Mouse (Mus musculus) hindbrain, postnatal 0 days (tissue): Measurements from ENCODE around the gene Nmnat3. TPM values are rescaled to one million over a fixed set of nuclear protein-coding genes. Genes with fewer than 3 reads are reported as not detected.
A peak's percentile ranks its signal among the peaks of the same experiment; 100 is the strongest.

Source experiments
- ATAC-seq: fragments of 200-750 bp; cut with Nextera tagmentation; 2 replicates; pipeline ENCODE4 v1.8.0; 2017; ENCODE audit warnings: mild to moderate bottlenecking, moderate TSS enrichment, moderate library complexity
- DNase-seq: peaks from one replicate; pipeline ENCODE4 v3.0.0-alpha.2; 2015; ENCODE audit warnings: low spot score
- H3K27ac ChIP-seq: fragments of 300-500 bp; sonication (generic); 2 replicates; pipeline ENCODE4 v1.5.1; 2014; ENCODE audit warnings: mild to moderate bottlenecking
- H3K27me3 ChIP-seq: fragments of 300-500 bp; sonication (generic); 2 replicates; pipeline ENCODE4 v1.6.1; 2014; ENCODE audit warnings: low read length, mixed read lengths; ENCODE audit not compliant: insufficient read depth
- H3K36me3 ChIP-seq: fragments of 300-500 bp; sonication (generic); 2 replicates; pipeline ENCODE4 v1.6.1; 2014; ENCODE audit warnings: low read length, mixed read lengths; ENCODE audit not compliant: insufficient read depth
- H3K4me1 ChIP-seq: fragments of 300-500 bp; sonication (generic); 2 replicates; pipeline ENCODE4 v1.6.1; 2014; ENCODE audit warnings: antibody characterized with exemption, low read length, mixed read lengths; ENCODE audit not compliant: insufficient read depth
- H3K4me2 ChIP-seq: fragments of 300-500 bp; sonication (generic); 2 replicates; pipeline ENCODE4 v1.6.1; 2014; ENCODE audit warnings: low read depth, mild to moderate bottlenecking, low read length, moderate library complexity, mixed read lengths
- H3K4me3 ChIP-seq: fragments of 300-500 bp; sonication (generic); 2 replicates; pipeline ENCODE4 v1.5.1; 2014; ENCODE audit warnings: low read length
- H3K9ac ChIP-seq: fragments of 300-500 bp; sonication (generic); replicated peaks from 2 replicates; pipeline ENCODE4 v1.6.1; 2014; ENCODE audit warnings: mild to moderate bottlenecking, low read length, moderate library complexity, mixed read lengths
- H3K9me3 ChIP-seq: fragments of 300-500 bp; sonication (generic); 2 replicates; pipeline ENCODE4 v1.6.1; 2016; ENCODE audit warnings: low read length, mixed read lengths
- CTCF ChIP-seq: IDR thresholded peaks from 2 replicates; pipeline ENCODE4 v1.5.1; 2016; ENCODE audit warnings: antibody characterized with exemption, control low read depth, low read depth
- WGBS: fragments of 180-500 bp; shearing (Covaris S2); extraction: QIAGEN DNeasy Blood & Tissue Kit; methylation state at CpG from one replicate; pipeline ENCODE4 v1.1.7; 2014; 5-methylcytosine and 5-hydroxymethylcytosine counted together
- polyA plus RNA-seq: library from polyadenylated mRNA; unstranded; fragments of >200 nt; fragmentation: Nextera tagmentation; extraction: Ambion mirVana; gene quantifications from 2 replicates; pipeline ENCODE4 v1.2.1, GENCODE M21; 2015
- total RNA-seq: library from RNA; depleted of rRNA; stranded (reverse); fragments of >200 nt; gene quantifications from 2 replicates; pipeline ENCODE4 v1.2.3, GENCODE M21; 2014

Nmnat3 gene
- total and polyA plus RNA-seq, 2 experiments from 2014 or later = 1.3 to 1.5 TPM

DNA sequence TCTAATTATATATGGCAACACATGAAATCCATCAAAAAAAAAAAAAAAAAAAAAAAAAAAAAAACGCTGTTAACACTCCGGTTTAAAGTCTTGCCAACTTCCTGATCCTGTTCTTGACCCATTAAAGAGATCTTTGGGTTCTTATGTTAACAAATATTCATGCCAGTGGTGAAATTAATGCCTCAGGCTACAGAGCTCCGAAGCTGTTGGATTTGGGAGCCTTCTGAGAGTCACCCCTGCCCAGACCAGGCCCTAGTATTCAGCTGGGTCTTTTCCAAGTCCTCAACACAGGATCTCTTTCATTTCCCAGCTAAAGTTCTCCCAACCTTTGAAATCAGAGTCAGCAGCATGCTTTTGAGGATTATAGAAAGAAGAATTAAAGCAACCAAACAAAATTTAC, 143.3 kb downstream of the Nmnat3 start:
- no peak overlapping the region for H3K4me2 ChIP-seq

DNA sequence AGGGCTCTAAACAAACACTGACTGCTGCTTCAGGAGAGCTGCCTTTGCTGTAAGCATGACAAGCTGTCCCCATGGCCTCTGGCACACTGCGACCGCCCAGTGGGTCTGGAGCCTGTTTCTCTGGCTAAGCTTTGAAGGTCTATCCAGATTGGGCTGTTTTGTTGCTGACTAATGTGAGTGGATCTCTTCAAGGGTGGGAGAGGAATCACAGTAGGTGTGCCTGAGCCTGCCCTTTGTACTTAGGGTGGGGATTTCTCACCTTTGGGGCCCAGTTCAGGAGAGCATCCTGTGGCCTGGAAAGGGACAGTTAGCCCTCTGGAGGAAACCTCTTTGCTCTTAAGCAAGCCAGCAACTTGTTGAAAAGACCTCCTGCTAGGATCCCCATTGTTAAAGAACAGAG, 145.8 kb downstream of the Nmnat3 start:
- WGBS = 48% methylated on average over 2 of the region's 2 CpGs
- H3K27me3 ChIP-seq = no peaks in the 10 kb centered on the region
- no peaks in the 10 kb centered on the region for H3K4me1 ChIP-seq
- DNase-seq (no peak), ATAC-seq (no peak)
- H3K9ac ChIP-seq = no peak overlapping the region
- no peak overlapping the region for H3K4me3 ChIP-seq
- no peaks in the 10 kb centered on the region for H3K36me3 ChIP-seq
- H3K9me3 ChIP-seq = no peaks in the 10 kb centered on the region
- no peak overlapping the region for H3K4me2 ChIP-seq
- H3K27ac ChIP-seq = peak overlapping the region; percentile 9; the same call in 1 of the 2 replicates
- no peak for TF ChIP-seq CTCF

More for the DNA sequence above, 143.3 kb downstream of the Nmnat3 start:
- WGBS = 51% methylated on average over 3 of the region's 3 CpGs
- Histone ChIP-seq H3K4me1 (no peaks in the 10 kb centered on the region), H3K27ac (no peak overlapping the region), H3K36me3 (no peaks in the 10 kb centered on the region), H3K9me3 (no peaks in the 10 kb centered on the region), H3K4me3 (no peak overlapping the region), H3K27me3 (0 out of 2 replicates have a peak, but pooled peaks cover 4% of the 10 kb centered on the region), H3K9ac (no peak overlapping the region)
- no peak for ATAC-seq
- no peak for TF ChIP-seq CTCF
- DNase-seq = no peak

GRCm38 (mm10) chr9:98433956-98434588, 146.8 kb downstream of the Nmnat3 start:
- Histone ChIP-seq H3K4me3 (no peak overlapping the region), H3K4me2 (no peak overlapping the region), H3K36me3 (no peaks in the 10 kb centered on the region), H3K9me3 (no peaks in the 10 kb centered on the region), H3K4me1 (no peaks in the 10 kb centered on the region), H3K27ac (no peak overlapping the region), H3K9ac (no peak overlapping the region), H3K27me3 (no peaks in the 10 kb centered on the region)
- ATAC-seq (no peak), DNase-seq (no peak)
- TF ChIP-seq CTCF = no peak
- 16% methylated on average over 4 of the region's 4 CpGs for WGBS

DNA sequence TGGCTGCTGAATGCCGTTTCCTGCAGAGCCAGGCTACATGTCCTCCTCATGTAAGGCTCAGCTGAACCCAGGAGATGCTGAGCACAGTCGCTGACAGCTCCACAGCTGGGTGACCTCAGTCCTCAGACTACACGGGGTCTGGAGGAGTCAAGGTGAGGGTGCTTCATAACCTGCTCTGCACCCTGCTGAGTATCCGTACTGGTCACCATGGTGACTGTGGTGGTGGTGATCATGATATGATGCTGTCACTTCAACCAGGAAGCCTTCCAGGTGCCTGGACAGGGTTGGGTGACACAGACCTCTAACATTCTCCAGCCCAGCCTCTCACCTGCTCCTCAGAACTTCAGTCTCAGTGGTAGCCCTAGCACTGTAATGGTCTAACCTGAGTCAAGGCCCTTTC, 150.6 kb downstream of the Nmnat3 start:
- ATAC-seq = no peak; the same call in 1 of the 2 replicates
- H3K9me3 ChIP-seq = no peaks in the 10 kb centered on the region
- H3K36me3 ChIP-seq = no peaks in the 10 kb centered on the region
- H3K4me2 ChIP-seq = no peak overlapping the region
- H3K27me3 ChIP-seq = no peaks in the 10 kb centered on the region
- DNase-seq = no peak
- 82% methylated on average over 4 of the region's 4 CpGs for WGBS
- H3K9ac ChIP-seq = no peak overlapping the region
- H3K4me1 ChIP-seq = no peaks in the 10 kb centered on the region
- TF ChIP-seq CTCF = no peak
- H3K4me3 ChIP-seq = no peak overlapping the region
- H3K27ac ChIP-seq = no peak overlapping the region

DNA sequence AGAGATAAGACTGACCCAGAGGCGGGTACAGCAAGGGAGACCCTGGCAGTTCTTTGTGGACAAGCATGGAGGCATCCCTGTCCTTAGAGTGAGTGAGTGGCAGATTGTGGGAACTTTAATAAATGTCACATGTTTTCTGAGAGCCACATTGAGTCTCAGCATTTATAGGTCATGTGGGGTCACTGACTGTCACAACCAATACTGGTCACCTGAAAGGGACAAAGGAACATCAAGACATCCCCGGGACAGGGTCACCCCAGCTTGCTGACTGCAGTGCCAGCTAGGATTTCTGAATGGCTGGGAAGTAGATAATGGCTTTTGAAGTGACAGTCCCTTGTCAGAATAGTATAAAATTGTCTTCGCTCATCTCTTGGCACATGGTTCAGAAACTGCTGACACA, 151.9 kb downstream of the Nmnat3 start:
- no peak for ATAC-seq
- H3K4me2 ChIP-seq = no peak overlapping the region
- 41% methylated on average over 3 of the region's 3 CpGs for WGBS
- no peak for DNase-seq
- H3K27ac ChIP-seq = no peak overlapping the region
- no peaks in the 10 kb centered on the region for H3K36me3 ChIP-seq
- TF ChIP-seq CTCF = no peak
- no peaks in the 10 kb centered on the region for H3K4me1 ChIP-seq
- H3K9me3 ChIP-seq = no peaks in the 10 kb centered on the region
- no peak overlapping the region for H3K9ac ChIP-seq
- no peaks in the 10 kb centered on the region for H3K27me3 ChIP-seq
- no peak overlapping the region for H3K4me3 ChIP-seq

GRCm38 (mm10) chr9:98442638-98443037, 155.4 kb downstream of the Nmnat3 start:
- no peak overlapping the region for H3K27ac ChIP-seq
- no peaks in the 10 kb centered on the region for H3K27me3 ChIP-seq
- H3K4me2 ChIP-seq = no peak overlapping the region
- H3K9ac ChIP-seq = no peak overlapping the region
- peak; percentile 78 for TF ChIP-seq CTCF
- 0 out of 2 replicates have a peak, but pooled peaks have one; percentile 27 for ATAC-seq
- no peaks in the 10 kb centered on the region for H3K4me1 ChIP-seq
- DNase-seq = peak; percentile 61
- H3K4me3 ChIP-seq = no peak overlapping the region
- 52% methylated on average over 5 of the region's 5 CpGs for WGBS
- H3K36me3 ChIP-seq = no peaks in the 10 kb centered on the region
- H3K9me3 ChIP-seq = no peaks in the 10 kb centered on the region

- Histone ChIP-seq H3K4me1 (no peaks in the 10 kb centered on the region), H3K27ac (no peak overlapping the region), H3K9me3 (no peaks in the 10 kb centered on the region), H3K36me3 (no peaks in the 10 kb centered on the region), H3K9ac (no peak overlapping the region), H3K4me2 (no peak overlapping the region), H3K27me3 (no peaks in the 10 kb centered on the region), H3K4me3 (no peak overlapping the region)
- 81% methylated on average over 9 of the region's 9 CpGs for WGBS
- no peak for TF ChIP-seq CTCF
- DNase-seq (no peak), ATAC-seq (no peak)
These were observed 158.3 kb downstream of the Nmnat3 start for GRCm38 (mm10) chr9:98445359-98446149.
